Mouse (Mus musculus): ENCODE measurements around the gene Ntmt1.

The Ntmt1 gene

GRCm38 (mm10) chr2:30862081-30862480, 54.5 kb downstream of the Ntmt1 start:
- no peak for DNase-seq (ENCODE audit: inconsistent age in 2 of 2, low spot score in 1 of 2)

GRCm38 (mm10) chr2:30863574-30863973, 55.9 kb downstream of the Ntmt1 start:
- DNase-seq (ENCODE audit: inconsistent age in 2 of 2, low spot score in 1 of 2) = peak; percentile 46 to 71

- DNase-seq (ENCODE audit: inconsistent age in 2 of 2, low spot score in 1 of 2) = no peak
Observed at GRCm38 (mm10) chr2:30864968-30865381, 57.3 kb downstream of the Ntmt1 start.

DNA sequence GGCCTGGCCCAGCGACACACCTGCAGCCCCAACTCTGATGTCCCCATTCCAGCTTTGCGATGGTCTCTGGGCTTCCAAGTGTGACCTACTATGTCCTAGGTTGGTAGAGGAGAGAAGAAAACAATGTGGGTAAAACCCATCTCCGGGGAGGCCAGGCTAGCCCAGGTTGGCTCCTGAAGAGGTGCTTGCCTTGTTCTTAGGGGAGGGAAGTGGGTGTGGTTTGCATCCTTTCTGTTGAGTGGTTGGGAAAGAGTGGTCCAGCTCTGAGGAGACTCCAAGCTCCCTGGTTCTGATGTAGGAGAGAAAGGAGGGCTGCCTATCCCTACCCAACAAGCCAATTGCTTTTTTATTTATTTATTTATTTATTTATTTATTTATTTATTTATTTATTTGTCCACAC, 57.8 kb downstream of the Ntmt1 start:
- no peak for DNase-seq (ENCODE audit: inconsistent age in 2 of 2, low spot score in 1 of 2)

DNA sequence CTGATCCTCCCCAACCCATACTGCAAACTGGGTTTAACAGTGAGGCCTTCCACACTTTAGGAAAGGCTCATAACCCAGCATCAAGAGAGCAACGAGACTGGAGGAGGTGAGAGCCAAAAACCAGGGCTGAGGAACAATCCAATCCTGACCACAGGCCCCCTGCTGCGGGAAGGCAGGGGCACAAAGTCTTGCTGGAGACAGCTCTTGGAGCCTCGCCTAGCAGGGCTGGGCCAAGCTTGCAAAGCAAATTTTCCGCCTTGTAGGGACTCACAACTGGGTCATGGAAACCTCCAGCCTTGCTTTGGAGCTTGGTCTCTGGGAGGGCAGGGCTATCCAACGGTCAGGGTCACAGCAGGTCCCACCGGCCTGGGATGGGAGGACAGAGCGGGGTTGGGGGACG, 63.2 kb downstream of the Ntmt1 start:
- DNase-seq (ENCODE audit: inconsistent age in 2 of 2, low spot score in 1 of 2) = peak; percentile 19 to 40

All from adrenal gland, adult (tissue).